Mouse (Mus musculus): ENCODE results near the gene 9930022D16Rik.

Gene 9930022D16Rik

DNA sequence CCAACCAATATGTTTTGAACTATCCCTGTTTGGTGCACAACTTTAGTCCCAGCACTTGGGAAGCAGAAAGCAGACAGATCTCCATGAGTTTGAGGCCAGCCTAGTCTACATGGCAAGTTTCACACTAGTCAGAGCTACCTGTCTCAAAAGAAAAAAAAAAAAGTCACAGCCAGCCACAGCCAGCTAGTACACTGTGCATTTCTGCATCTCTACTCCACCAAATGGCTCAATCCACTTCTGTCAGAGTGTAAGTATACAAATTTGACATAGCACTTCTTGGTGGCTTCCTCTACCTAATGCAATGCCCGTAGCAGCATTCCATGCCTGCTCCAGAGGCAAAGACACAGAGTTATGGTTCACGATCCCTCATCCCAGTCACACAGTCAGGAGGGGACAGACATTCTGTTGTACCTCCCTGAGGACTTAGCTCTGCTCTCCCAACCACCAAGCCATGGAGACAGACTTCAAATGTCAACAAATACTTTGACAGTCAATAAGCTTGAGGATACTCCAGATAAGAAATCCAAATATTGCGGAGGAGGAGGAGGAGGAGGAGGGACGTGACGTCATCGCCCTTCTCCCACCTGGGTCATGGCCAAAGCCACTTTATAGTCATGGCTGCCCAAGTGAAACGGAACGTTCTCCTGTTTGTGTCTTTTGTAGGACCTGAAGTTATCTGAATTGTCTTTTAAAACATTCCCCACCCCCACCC lies 3.1 kb downstream of the 9930022D16Rik start:
- no peak for DNase-seq (ENCODE audit: low read depth, low spot score)

DNA sequence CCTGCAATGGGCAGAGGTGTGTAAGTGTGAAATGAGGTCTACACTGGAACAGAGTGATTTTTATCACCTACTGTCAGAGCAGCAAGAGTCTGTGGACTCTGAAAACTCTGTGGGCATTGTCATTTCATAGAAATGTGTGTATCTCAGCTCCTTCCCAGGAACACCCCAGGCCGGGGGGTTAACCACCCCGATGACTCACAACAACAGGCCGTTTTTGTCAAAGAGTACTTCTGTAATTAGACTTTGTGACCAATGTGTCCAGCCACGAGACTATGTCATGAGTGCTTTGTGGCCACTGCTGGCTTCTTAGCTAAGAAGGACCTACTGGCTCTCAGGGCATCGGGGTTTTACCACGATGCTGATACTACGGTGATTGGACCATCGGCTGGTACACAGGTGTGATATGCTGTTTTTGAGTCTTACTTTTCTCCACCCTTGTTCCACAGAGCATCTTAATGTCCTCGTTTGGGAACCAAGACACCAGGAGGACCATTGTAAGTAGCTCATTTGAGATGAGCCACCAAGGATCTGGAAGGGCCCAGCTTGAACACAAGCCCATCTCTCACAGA lies 3.8 kb downstream of the 9930022D16Rik start:
- no peak for DNase-seq (ENCODE audit: low read depth, low spot score)

DNA sequence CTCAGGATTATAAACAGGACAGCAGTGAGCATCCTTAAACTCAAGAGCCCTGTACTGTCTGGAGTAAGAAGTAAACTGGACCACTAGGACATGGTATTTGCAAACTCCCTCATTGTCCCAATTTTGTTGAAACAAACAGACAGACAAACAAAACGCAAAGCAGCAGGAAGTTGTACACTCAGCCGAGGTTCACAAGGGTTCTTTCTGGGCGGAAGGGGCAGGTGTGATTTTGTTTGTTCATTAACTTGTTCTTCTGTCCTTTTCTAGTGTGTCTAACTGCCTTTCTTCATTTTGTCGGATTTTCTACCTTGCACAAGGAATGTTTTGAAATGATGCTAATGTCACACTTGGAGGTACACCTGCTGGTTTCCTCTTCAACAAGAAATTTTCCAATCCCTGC lies 5.7 kb downstream of the 9930022D16Rik start:
- DNase-seq (ENCODE audit: low read depth, low spot score), result no peak

DNA sequence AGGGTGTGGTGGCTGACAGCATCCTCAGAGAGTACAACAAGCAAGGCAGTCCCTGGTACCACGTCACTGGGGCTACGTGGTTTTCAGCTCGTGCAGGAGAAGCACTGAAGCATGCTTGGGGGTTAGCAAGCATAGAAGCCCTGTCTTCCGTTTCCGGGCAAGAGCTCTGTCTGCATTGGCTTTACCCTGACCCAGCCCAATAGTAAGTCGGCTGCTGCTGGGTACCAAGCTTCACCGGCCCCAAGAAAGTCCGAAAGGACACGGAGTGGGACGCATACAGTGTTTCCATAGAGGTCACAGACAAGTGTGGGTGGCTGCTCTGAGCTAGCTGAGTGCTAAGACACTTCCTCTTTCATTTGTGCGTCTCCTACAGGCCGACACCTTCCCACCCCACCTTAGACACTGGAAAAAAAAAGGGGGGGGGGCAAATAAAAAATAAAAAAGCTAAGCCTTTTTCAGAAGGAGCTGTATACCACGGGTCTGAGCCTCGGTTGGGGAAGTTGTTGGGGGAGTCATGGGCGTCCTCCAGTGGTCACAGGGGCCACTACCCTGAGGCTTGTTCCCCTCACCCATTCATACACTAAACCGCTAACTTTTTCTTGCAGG lies 6.3 kb downstream of the 9930022D16Rik start:
- DNase-seq (ENCODE audit: low read depth, low spot score), result peak; percentile 61

DNA sequence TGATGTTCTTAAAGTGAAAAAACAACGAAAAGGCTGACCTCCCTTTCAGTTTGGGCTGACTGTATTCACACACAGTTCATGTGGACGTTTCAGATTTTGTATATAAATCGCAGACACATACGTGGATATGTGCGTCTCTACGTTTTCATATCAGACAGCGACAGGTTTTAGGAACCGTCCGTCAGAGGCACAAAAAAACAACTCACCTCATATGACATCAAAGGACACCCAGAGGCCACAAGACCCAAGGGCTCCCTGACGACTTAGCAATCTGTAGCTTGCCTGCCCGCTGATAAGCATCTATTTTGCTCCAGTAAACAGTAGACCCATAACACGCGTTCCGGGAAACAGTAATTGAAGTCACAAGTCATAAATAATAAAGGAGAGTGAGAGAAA lies 6.8 kb downstream of the 9930022D16Rik start:
- no peak for DNase-seq (ENCODE audit: low read depth, low spot score)

DNA sequence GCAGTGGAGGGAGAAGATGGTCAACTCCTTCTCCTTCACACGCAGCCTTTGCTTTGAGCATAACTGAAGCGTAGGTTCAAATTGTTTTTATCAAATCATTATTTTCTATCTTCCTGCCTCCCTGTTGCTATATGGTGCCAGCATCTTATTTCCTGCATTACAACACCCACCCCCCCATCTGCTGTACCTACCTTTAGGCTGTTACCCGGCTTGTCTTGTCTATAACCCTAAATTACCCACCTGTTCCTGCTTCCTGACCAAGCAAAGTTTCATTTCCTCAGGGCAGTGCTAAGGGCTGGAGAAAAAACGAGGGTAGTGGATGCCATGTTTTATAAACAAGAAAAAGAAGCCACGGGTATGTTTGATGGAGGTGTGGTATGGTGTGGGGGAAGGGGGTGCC lies 7.5 kb downstream of the 9930022D16Rik start:
- DNase-seq (ENCODE audit: low read depth, low spot score), result no peak

DNA sequence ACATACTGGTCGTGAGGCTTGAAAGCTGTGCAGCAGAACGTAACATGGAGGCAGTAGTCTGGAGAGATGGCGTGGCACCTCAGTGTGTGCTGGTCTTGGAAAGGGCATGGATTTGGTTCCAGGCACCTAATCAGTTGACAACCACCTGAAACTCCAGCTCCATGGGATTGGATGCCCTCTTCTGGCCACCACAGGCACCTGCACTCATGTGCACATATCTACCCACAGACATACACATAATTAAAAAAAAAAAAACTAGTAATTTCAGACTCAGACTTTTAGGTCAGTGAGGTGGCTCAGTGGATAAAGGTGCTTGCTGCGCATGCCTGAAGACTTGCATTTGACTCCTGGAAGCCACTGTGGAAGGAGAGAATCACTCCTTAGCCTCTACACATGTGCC lies 8.5 kb downstream of the 9930022D16Rik start:
- no peak for DNase-seq (ENCODE audit: low read depth, low spot score)

DNA sequence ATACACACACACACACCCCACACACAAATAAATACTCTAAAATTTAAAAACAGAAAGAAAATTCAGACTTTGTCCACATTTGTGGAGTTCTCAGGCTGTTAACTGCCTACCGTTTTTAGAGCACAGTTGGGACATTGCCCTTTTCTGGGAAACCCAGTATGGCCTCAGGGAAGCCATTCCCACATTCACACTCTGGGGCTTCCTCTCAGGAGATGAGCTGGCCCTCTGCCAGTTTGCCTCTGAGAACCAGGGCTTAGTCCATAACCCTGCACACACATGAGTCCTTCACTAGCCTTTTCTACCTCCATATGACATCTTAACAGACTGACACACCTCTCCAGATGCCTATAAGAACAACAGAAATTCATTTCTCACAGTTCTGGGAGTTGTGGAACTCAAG lies 9.6 kb downstream of the 9930022D16Rik start:
- no peak for DNase-seq (ENCODE audit: low read depth, low spot score)

DNA sequence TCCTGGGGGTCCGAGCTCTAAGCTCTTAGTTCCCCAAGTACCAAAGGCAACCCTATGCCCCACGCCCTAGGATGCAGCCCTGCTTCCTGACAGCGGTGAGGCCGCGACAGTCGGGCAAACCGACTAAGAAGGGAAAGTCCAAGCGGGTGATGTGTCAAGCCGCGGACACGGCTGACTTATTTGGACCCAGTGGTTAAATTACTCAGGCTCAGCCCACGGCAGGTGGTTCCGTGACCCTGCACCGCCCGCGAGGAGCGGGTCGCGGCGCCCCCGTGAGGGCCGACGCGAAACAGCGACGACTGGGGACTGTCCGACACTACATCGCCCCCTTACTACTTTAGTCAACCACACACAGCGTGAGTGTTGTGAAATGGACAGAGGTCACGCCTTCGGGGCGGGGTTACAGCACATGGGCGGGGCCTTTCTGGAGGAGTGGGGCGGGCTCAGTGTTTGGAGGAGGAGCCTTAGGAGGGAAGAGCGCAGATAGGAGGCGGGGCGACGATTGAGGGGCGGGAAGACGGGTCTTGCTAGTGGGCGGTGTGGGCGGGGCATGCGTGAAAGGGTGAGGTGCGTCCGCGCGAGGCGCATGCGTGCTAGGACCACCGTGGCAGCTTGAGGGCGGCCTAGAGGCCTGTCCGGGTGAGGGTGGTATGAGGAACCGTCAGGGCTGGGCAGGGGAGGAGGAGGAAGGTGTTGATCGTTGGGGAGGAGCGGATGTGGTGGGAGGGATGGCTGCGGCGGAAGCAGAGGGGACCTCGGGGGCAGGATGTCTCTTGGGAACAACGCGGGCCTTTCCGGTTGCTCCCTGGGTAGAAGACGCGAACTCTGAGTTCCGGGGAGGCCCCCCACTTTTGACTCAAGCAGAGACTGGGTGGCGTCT lies 11.9 kb downstream of the 9930022D16Rik start, which contains the start of gene Amz2:
Amz2 (plus strand) TSS at position 555 of the 880 bp plus-strand sequence.
- peak; percentile 100 for DNase-seq (ENCODE audit: low read depth, low spot score)

DNA sequence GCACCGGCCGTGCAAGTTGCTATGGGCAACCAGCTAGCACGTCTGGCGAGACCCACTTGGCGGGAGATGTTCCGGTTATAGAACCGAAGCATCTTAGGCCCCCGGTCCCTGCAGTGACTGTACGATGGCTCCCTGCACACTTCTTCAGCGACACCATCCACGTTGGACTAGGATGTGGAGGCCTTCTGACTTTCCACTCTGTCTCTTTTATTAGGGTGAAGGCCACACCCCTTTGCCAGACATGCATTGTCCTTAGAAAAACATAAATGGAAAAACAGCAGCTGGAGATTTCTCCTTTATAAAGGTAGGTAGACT lies 12.5 kb downstream of the 9930022D16Rik start:
- DNase-seq (ENCODE audit: low read depth, low spot score), result no peak

DNA sequence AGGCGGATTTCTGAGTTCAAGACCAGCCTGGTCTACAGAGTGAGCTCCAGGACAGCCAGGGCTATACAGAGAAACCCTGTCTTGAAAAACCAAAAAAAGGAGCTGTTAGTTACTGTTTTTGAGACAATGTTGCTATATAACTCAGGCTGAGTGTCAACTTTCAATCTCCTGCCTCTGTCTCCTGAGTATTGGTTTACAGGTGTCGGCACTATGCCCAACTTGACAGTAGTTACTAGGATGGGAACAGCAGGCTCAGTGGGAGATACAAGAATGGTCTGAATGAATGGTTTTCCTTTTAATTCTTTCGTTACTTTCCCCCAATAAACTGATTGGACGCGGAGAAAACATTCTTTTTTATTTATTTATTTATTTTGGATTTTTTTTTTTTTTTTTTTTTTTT lies 13.6 kb downstream of the 9930022D16Rik start:
- DNase-seq (ENCODE audit: low read depth, low spot score), result no peak

DNA sequence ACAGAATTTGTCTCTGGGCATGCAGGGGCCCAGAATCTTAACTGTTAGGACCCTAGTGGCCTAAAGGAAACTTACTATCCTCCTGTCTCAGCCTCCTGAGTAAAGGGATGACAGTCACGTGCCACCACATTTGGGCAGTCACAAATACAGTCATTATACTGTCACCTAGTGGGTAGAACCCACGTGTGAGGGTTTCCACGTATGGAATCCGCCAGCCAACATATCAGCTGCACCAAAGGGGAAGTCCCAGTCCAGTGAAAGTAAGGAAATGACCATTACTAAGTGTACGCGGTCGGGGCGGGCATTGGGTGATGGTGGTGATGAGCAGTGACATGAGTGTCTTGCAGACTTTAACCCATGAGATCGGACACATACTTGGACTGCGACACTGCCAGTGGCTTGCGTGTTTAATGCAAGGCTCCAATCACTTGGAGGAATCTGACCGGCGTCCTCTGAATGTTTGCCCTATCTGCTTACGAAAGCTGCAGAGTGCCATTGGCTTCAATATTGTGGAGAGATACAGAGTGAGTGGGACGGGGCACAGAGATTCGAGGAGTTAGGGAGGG lies 20.6 kb downstream of the 9930022D16Rik start:
- no peak for DNase-seq (ENCODE audit: low read depth, low spot score)

DNA sequence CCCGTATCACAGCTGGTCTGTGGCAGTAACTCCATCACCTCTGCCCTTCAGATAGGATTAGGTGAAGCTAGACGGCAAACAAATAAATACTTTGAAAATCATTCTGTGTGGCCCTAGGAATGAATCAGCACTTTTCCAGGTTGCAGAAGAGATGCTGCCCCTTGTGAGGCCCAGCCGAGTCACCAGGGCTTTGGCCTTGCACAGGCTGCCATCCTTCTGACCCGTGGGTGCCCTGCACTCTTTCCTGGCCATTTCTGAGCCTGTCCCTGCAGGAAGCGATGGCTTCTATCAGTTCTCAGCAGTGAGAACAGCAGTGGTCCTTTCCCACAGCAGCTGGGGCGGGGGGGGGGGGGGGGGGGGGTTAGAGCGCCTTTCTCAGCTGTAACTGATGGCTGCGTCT lies 23.2 kb downstream of the 9930022D16Rik start:
- DNase-seq (ENCODE audit: low read depth, low spot score), result no peak

DNA sequence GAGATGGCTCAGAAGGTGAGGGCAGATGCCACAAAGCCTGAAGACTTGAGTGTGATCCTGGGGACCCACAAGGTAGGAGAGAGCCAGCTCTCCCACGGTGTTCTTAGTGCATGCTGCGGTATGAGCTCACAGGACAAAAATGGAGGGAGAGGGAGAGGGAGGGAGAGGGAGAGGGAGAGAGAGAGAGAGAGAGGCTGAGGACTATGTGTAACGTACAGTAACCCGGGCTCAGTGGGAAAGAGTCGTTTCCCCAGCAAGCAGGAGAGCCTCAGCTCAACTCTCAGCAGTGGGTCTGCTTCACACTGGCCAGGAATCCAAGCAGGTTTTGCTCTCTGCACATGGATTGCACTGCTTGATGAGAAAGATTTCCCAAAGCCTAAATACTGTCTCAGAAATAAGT lies 25.5 kb downstream of the 9930022D16Rik start:
- DNase-seq (ENCODE audit: low read depth, low spot score), result no peak

DNA sequence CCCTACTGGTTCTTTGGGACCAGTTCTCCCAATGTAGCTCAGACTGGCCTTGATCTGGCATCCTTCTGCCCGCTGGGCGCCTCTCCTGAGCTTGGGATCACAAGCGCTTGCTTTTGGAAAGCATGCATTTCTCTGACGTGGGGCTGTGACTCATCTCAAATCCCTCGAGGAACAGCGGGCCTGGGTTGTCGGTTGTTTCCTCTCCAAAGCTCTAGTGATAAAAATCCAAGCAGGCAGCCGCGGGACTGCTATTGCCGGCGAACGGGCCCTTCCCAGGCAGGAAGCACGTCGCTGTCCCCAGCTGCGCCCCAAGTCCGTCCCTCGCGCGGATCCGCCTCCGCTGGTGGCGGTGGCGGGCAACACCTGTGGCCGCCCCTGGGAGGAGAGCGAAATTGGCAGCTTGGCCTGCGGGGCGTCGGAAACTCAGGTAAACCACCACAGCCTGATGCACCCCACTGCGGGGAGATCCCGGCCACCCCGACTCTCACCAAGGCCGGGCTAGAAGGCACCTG lies 26.2 kb downstream of the 9930022D16Rik start:
- DNase-seq (ENCODE audit: low read depth, low spot score), result peak; percentile 60

DNA sequence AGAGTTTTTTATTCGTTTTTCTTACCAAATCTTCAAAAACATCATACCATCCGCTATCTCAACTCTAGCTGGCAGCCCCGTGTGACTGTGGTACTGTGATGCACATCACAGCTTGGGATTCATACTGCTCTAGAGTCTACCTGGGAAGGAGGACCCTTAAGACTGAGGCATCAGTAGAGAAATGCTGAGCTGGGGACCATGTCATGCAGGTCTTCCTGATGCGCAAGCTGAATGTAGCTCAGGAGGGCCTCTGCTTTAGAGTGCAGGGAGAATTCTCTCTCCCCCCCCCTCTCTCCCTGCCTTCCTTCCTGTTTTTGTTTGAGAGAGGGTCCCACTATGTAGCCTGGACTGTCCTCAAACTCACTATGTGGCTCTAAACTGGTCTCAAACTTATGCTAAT lies 26.9 kb downstream of the 9930022D16Rik start:
- DNase-seq (ENCODE audit: low read depth, low spot score), result no peak

DNA sequence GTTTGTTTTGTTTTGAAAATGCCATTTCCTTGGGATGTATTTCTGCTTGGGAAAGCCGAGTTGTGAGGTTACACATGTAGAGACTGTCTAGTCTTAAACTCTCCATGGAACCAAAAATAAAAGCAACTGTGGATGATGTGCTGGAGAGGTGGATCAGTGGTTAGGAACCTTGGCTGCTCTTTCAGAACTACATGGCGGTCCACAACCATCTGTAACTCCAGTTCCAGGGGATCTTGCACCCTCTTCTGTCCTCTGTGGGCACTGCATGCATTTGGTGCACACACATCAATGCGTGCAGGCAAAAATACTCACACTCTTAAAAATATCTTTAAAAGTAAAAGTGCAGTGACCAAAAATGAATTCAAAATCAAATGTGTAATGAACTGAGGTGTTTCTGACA lies 27.4 kb downstream of the 9930022D16Rik start:
- peak; percentile 78 for DNase-seq (ENCODE audit: low read depth, low spot score)

DNA sequence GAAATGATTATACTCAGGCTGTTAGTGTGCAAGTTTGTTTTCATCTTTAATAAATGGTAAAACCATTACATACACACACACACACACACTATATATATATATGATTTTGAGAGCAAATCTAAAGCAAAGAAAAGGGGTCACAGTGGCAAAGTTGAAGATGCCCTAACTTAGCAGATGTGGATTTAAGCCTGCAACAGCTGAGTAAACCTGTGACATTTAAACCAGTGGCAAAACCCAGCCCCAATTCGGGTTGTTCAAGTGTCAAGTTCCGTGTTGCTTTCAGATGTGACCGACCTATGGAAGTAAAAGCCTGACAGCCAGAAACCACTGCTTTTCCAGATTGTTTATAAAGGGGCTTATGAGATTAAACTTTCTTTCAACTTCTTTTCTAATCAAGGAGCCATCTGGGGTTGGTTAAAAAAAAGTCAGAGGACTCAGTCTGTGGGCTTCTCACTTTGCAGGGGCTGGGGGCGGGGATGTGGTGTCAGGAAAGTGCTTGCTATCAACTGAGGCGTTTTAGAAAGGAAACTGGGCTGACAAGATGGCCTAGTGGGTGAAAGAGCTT lies 28.5 kb downstream of the 9930022D16Rik start:
- no peak for DNase-seq (ENCODE audit: low read depth, low spot score)

DNA sequence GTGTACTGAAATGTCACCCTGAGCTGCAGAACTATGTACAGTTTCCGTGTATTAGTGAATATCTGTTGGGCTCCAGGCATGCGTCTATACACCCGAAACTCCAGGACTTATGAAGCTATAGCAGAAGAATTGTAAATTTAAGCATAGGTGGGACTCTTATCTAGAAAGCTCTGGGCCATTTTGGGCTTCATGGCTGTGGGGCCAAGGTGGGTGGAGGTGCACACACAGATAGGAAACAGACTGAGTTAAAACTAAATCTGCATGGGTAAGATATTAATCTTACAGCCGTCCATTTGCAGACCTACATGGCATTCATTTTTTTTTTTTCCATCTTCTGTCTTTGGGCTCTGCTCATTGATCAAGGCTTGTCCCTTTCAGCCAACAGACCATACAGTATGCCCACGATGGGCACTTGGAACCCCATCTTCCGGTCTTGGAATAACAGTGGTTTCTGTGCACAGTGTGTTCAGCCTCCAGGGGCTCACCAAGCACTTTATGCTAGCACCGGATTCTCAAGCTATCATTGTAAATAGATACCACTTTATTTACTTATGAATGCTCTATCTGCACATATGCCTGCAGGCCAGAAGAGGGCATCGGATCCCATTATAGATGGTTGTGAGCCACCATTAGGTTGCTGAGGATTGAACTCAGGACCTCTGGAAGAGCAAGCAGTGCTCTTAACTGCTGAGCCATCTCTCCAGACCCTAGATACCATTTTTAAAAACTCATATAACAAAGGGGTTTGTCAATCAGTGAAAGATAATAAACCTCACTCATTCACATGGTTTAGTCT lies 29.9 kb downstream of the 9930022D16Rik start:
- no peak for DNase-seq (ENCODE audit: low read depth, low spot score)

DNA sequence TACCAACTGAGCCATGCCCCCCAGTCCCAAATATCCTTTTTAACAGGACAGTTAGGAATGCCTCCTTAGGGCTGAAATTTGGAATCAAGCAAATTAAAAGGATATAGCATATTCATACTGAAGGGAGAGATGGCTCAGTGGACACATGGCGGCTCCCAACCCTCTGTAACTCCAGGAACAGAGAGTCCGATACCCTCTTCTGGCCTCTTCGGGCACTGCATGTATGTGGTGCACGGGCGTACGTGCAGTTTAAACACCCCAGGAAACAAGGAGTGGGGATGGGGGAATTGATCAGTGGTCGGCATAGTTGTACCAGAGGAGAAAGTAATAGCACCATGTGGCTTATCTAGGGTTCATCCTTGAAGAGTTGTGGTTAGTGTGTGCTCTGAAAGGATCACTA lies 30.9 kb downstream of the 9930022D16Rik start:
- DNase-seq (ENCODE audit: low read depth, low spot score), result peak; percentile 78
